Mouse (Mus musculus) bone marrow macrophage, adult 2 months (primary cell): ENCODE measurements around the gene Adamts5.

Experiments
- CTCF ChIP-seq: IDR thresholded peaks from 2 replicates; pipeline ENCODE4 v1.5.1; 2012; ENCODE audit warnings: low read depth, mild to moderate bottlenecking, low read length, moderate library complexity
- POLR2A ChIP-seq: IDR thresholded peaks from 2 replicates; pipeline ENCODE4 v1.6.1; 2012; ENCODE audit warnings: mild to moderate bottlenecking, low read depth, low read length, borderline replicate concordance

- TF ChIP-seq CTCF: no peak
- no peak for TF ChIP-seq POLR2A
Measured at GRCm38 (mm10) chr16:85871971-85872370, 29.7 kb downstream of the Adamts5 start.
